Mouse (Mus musculus) embryo, embryonic 10.5 days (tissue): ENCODE data around the gene Stmnd1.
A peak's percentile ranks its signal among the peaks of the same experiment; 100 is the strongest.
"Not testable (repeated sequence)": the region's sequence is repeated elsewhere in the genome, so short reads cannot be mapped to it uniquely, and the experiment has no call there.

Experiments used
- DNase-seq: peaks from one replicate; pipeline ENCODE4 v3.0.0-alpha.2; 2015; ENCODE audit warnings: low spot score

The Stmnd1 gene

GRCm38 (mm10) chr13:46273453-46274110 is at the start of gene Stmnd1:
Gene Stmnd1, plus strand, starts transcription at chr13:46273721.
- peak; percentile 48 for DNase-seq

- no peak for DNase-seq
Observed at GRCm38 (mm10) chr13:46226956-46227355, 46.6 kb upstream of the Stmnd1 start.

GRCm38 (mm10) chr13:46227486-46227885 is 46.0 kb upstream of the Stmnd1 start:
- DNase-seq: no peak

- DNase-seq: not testable (repeated sequence)
Observed at GRCm38 (mm10) chr13:46228750-46229149, 44.8 kb upstream of the Stmnd1 start.

GRCm38 (mm10) chr13:46231514-46232085 is 41.9 kb upstream of the Stmnd1 start:
- no peak for DNase-seq

GRCm38 (mm10) chr13:46237723-46238349 is 35.7 kb upstream of the Stmnd1 start:
- DNase-seq: peak; percentile 22

- no peak for DNase-seq
Observed at GRCm38 (mm10) chr13:46238796-46239195, 34.7 kb upstream of the Stmnd1 start.

- no peak for DNase-seq
Observed at GRCm38 (mm10) chr13:46241391-46242188, 31.9 kb upstream of the Stmnd1 start.

GRCm38 (mm10) chr13:46253753-46254152 is 19.8 kb upstream of the Stmnd1 start:
- DNase-seq: no peak

- no peak for DNase-seq
Observed at GRCm38 (mm10) chr13:46254171-46254570, 19.4 kb upstream of the Stmnd1 start.

- DNase-seq: no peak
Observed at GRCm38 (mm10) chr13:46255616-46256015, 17.9 kb upstream of the Stmnd1 start.

GRCm38 (mm10) chr13:46257847-46258246 is 15.7 kb upstream of the Stmnd1 start:
- peak; percentile 84 for DNase-seq

- DNase-seq: no peak
Observed at GRCm38 (mm10) chr13:46259526-46259925, 14.0 kb upstream of the Stmnd1 start.

GRCm38 (mm10) chr13:46261244-46261643 is 12.3 kb upstream of the Stmnd1 start:
- DNase-seq: no peak

GRCm38 (mm10) chr13:46267783-46268182 is 5.7 kb upstream of the Stmnd1 start:
- DNase-seq: no peak

- DNase-seq: no peak
Observed at GRCm38 (mm10) chr13:46268341-46268740, 5.2 kb upstream of the Stmnd1 start.

GRCm38 (mm10) chr13:46268815-46269445 is 4.6 kb upstream of the Stmnd1 start:
- no peak for DNase-seq

- no peak for DNase-seq
Observed at GRCm38 (mm10) chr13:46272811-46273452, 589 bp upstream of the Stmnd1 start.

- DNase-seq: no peak
Observed at GRCm38 (mm10) chr13:46275701-46276100, 2.2 kb downstream of the Stmnd1 start.

GRCm38 (mm10) chr13:46282543-46282942 is 9.0 kb downstream of the Stmnd1 start:
- DNase-seq: no peak

GRCm38 (mm10) chr13:46287801-46288200 is 14.3 kb downstream of the Stmnd1 start:
- peak; percentile 63 for DNase-seq

- DNase-seq: no peak
Observed at GRCm38 (mm10) chr13:46288372-46288771, 14.9 kb downstream of the Stmnd1 start.
